Mouse (Mus musculus) cerebellum, postnatal 36 days (tissue): ENCODE measurements around the gene E2f2.

Experiments
- DNase-seq, 2 experiments: peaks; one replicate each; pipeline ENCODE4 v3.0.0; 2021 to 2022; ENCODE audit warnings: mixed read lengths in 2 of 2

The E2f2 gene

GRCm38 (mm10) chr4:136177244-136177611 is 5.0 kb downstream of the E2f2 start:
- no peak for DNase-seq

GRCm38 (mm10) chr4:136177612-136178474 is 5.6 kb downstream of the E2f2 start:
- no peak for DNase-seq

GRCm38 (mm10) chr4:136178475-136178921 is 6.3 kb downstream of the E2f2 start:
- no peak for DNase-seq

GRCm38 (mm10) chr4:136179456-136179855 is 7.3 kb downstream of the E2f2 start:
- DNase-seq: no peak

- peak; percentile 65 to 66 for DNase-seq
These were observed 7.8 kb downstream of the E2f2 start for GRCm38 (mm10) chr4:136179998-136180397.

- peak; percentile 72 to 78 for DNase-seq
These were observed 8.5 kb downstream of the E2f2 start for GRCm38 (mm10) chr4:136180408-136181330.

GRCm38 (mm10) chr4:136181367-136181766 is 9.2 kb downstream of the E2f2 start:
- no peak for DNase-seq

- DNase-seq: no peak
These were observed 13.2 kb downstream of the E2f2 start for GRCm38 (mm10) chr4:136185375-136185774.

GRCm38 (mm10) chr4:136186315-136186714 is 14.1 kb downstream of the E2f2 start:
- DNase-seq: no peak

- DNase-seq: no peak
These were observed 14.7 kb downstream of the E2f2 start for GRCm38 (mm10) chr4:136186739-136187472.

GRCm38 (mm10) chr4:136188973-136189737 is 17.0 kb downstream of the E2f2 start:
- no peak for DNase-seq

GRCm38 (mm10) chr4:136189912-136190311 is 17.7 kb downstream of the E2f2 start:
- no peak for DNase-seq

GRCm38 (mm10) chr4:136193571-136193970 is 21.4 kb downstream of the E2f2 start:
- DNase-seq: no peak

- DNase-seq: no peak
These were observed 22.8 kb downstream of the E2f2 start for GRCm38 (mm10) chr4:136195029-136195428.

- no peak for DNase-seq
These were observed 23.4 kb downstream of the E2f2 start for GRCm38 (mm10) chr4:136195629-136196028.

- DNase-seq: no peak
These were observed 24.0 kb downstream of the E2f2 start for GRCm38 (mm10) chr4:136196201-136196600.

GRCm38 (mm10) chr4:136198846-136199245 is 26.7 kb downstream of the E2f2 start:
- no peak for DNase-seq

GRCm38 (mm10) chr4:136199562-136200292 is 27.5 kb downstream of the E2f2 start:
- DNase-seq: peak; percentile 37 to 40

- peak; percentile 25 to 37 for DNase-seq
These were observed 30.3 kb downstream of the E2f2 start for GRCm38 (mm10) chr4:136202509-136202908.

GRCm38 (mm10) chr4:136204775-136205174 is 32.6 kb downstream of the E2f2 start:
- DNase-seq: no peak
